Mouse (Mus musculus) erythroblast, embryonic 14.5 days (primary cell): ENCODE data around the gene Atf7ip2. TPM values are rescaled to one million over a fixed set of nuclear protein-coding genes. Genes with fewer than 3 reads are reported as not detected.

Experiments
- H3K27me3 ChIP-seq: 2 replicates; pipeline ENCODE4 v1.6.1; 2012; ENCODE audit warnings: inconsistent platforms; ENCODE audit not compliant: control insufficient read depth
- H3K36me3 ChIP-seq: 2 replicates; pipeline ENCODE4 v1.6.1; 2012; ENCODE audit warnings: mild to moderate bottlenecking, inconsistent platforms; ENCODE audit not compliant: control insufficient read depth
- H3K4me1 ChIP-seq: 2 replicates; pipeline ENCODE4 v1.6.1; 2012; ENCODE audit warnings: inconsistent platforms; ENCODE audit not compliant: control insufficient read depth
- H3K4me3 ChIP-seq: replicated peaks from 2 replicates; pipeline ENCODE3; 2012; ENCODE audit warnings: moderate library complexity, mild to moderate bottlenecking, inconsistent platforms
- H3K9me3 ChIP-seq: 2 replicates; pipeline ENCODE4 v1.6.1; 2012; ENCODE audit warnings: low read length, inconsistent platforms, mixed read lengths; ENCODE audit not compliant: control insufficient read depth
- GATA1 ChIP-seq: IDR thresholded peaks from 2 replicates; pipeline ENCODE4 v1.6.1; 2012; ENCODE audit warnings: low read length, inconsistent platforms, mixed read lengths
- TAL1 ChIP-seq: IDR thresholded peaks from 3 replicates; pipeline ENCODE4 v1.6.1; 2012; ENCODE audit warnings: low read length, inconsistent platforms, mixed read lengths
- polyA plus RNA-seq: library from polyadenylated mRNA; stranded (reverse); fragments of >175 nt; gene quantifications from 2 replicates; pipeline ENCODE4 v1.2.3, GENCODE M21; 2012

The Atf7ip2 gene
- polyA plus RNA-seq, 1 experiment, result not detected

- no peaks in the 10 kb centered on the region; the same call in 1 of the 2 replicates for H3K36me3 ChIP-seq
- TF ChIP-seq TAL1 (no peak), GATA1 (no peak)
- H3K9me3 ChIP-seq, result no peaks in the 10 kb centered on the region
- H3K27me3 ChIP-seq, result no peaks in the 10 kb centered on the region
- H3K4me3 ChIP-seq, result no peak overlapping the region
- no peaks in the 10 kb centered on the region for H3K4me1 ChIP-seq
Measured at GRCm38 (mm10) chr16:10288115-10288514, 95.6 kb downstream of the Atf7ip2 start.

- H3K4me1 ChIP-seq, result no peaks in the 10 kb centered on the region
Measured at GRCm38 (mm10) chr16:10297696-10298644, 105.5 kb downstream of the Atf7ip2 start.

GRCm38 (mm10) chr16:10299637-10300036, 107.1 kb downstream of the Atf7ip2 start:
- Histone ChIP-seq H3K36me3 (no peaks in the 10 kb centered on the region), H3K27me3 (no peaks in the 10 kb centered on the region), H3K4me1 (no peaks in the 10 kb centered on the region), H3K4me3 (no peak overlapping the region), H3K9me3 (no peaks in the 10 kb centered on the region)
- TF ChIP-seq GATA1, result no peak
- TF ChIP-seq TAL1, result no peak

More at GRCm38 (mm10) chr16:10297696-10298644, 105.5 kb downstream of the Atf7ip2 start:
- Histone ChIP-seq H3K9me3 (no peaks in the 10 kb centered on the region), H3K27me3 (no peaks in the 10 kb centered on the region), H3K36me3 (no peaks in the 10 kb centered on the region), H3K4me3 (no peak overlapping the region)
- TF ChIP-seq TAL1 (no peak), GATA1 (no peak)

GRCm38 (mm10) chr16:10300231-10301186, 108.0 kb downstream of the Atf7ip2 start:
- TF ChIP-seq GATA1 (no peak), TAL1 (no peak)
- H3K36me3 ChIP-seq, result no peaks in the 10 kb centered on the region
- no peaks in the 10 kb centered on the region for H3K4me1 ChIP-seq
- H3K27me3 ChIP-seq, result no peaks in the 10 kb centered on the region
- H3K4me3 ChIP-seq, result no peak overlapping the region
- no peaks in the 10 kb centered on the region for H3K9me3 ChIP-seq

Other genes starting within 250 kb of the Atf7ip2 start
- 0.01 TPM in 1 of 2 replicates, not detected in the other for gene Grin2a, start 197.2 kb upstream of the Atf7ip2 start, polyA plus RNA-seq
- 0.12 TPM in 1 of 2 replicates, not detected in the other for gene Rpl39l, start 22.5 kb upstream of the Atf7ip2 start, polyA plus RNA-seq
- not detected in 2 replicates for gene Emp2, start 121.3 kb downstream of the Atf7ip2 start, polyA plus RNA-seq
- gene Tekt5, start 202.8 kb downstream of the Atf7ip2 start, polyA plus RNA-seq, result not detected in 2 replicates
- gene Nubp1, start 219.2 kb downstream of the Atf7ip2 start, polyA plus RNA-seq, result 3.0 and 3.6 TPM in 2 replicates